Mouse (Mus musculus): Measurements from ENCODE around the gene Pth1r.

GRCm38 (mm10) chr9:110729841-110730240 is 17.1 kb downstream of the Pth1r start:
- TF ChIP-seq CTCF (IDR thresholded peaks at IDR 0.05; ENCODE audit: insufficient read depth, low read depth, low read length) (no peak), POLR2A (IDR thresholded peaks at IDR 0.05; ENCODE audit: insufficient read depth, low read depth, low read length) (no peak)
